In the genomic region with DNA sequence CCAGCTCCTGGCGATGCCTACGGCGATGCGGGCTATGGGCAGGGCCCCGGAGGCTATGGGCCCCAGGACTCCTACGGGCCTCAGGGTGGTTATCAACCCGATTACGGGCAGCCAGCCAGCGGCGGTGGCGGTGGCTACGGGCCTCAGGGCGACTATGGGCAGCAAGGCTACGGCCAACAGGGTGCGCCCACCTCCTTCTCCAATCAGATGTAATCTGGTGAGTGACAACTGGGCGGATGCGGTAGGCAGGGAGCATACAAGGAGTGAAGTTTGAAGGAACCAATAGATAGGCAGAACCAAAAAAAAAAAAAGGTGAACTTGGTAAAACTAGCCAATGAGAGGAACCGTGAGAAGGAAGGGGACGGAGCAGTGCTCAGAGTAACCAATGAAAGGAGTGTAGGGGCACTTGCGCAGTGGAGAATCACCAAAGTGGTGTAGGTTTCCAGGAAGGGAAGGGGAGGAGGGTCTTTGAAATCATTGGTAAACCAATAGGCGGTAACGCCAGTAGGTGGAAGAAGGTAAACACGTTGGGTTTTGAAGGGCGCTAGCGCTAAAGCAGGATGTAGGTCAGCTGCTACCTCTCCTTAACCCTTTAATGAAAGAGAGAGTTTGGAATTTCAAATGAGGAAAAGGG, we compare ENCODE assay signal across 8 mouse cellular contexts. TPM values are rescaled to one million over a fixed set of nuclear protein-coding genes. Genes with fewer than 3 reads are reported as not detected.
DNase-seq lines count a peak whose midpoint lies in the region; ATAC-seq lines count a peak whose summit lies in the region.

No protein-coding gene starts in this region.

- ATAC-seq in hindbrain, embryonic 14.5 days (ENCODE audit: low FRiP score), result peak; percentile 94

- peak overlapping the region; percentile 60 for H3K9ac ChIP-seq in hindbrain, embryonic 14.5 days

- H3K27ac ChIP-seq in hindbrain, embryonic 14.5 days, result peak overlapping the region; percentile 57

- DNase-seq in T-cell, adult 2 months (ENCODE audit: low spot score), result peak; percentile 90
- DNase-seq in cerebellum, postnatal 25 days, result peak; percentile 54 to 72
- peak; percentile 50 to 74 for DNase-seq in frontal cortex, postnatal 14 days (ENCODE audit: low spot score in 2 of 2)
- peak; percentile 72 for DNase-seq in hindbrain, embryonic 14.5 days (ENCODE audit: low spot score)
- DNase-seq in left cerebral cortex, adult 18-20 months (ENCODE audit: low spot score in 2 of 2), result peak; percentile 29 to 51
- peak; percentile 48 to 68 for DNase-seq in right cerebral cortex, adult 2 months (ENCODE audit: low spot score in 2 of 2)
- peak; percentile 63 to 83 for DNase-seq in urinary bladder, postnatal 36 days (ENCODE audit: low spot score in 2 of 2)

- no peaks in the 10 kb centered on the region for H3K4me1 ChIP-seq in hindbrain, embryonic 14.5 days (replicated peaks; ENCODE audit: control insufficient read depth, insufficient read depth, low read length)
- H3K4me1 ChIP-seq in megakaryocyte, embryonic 14.5 days, result peaks cover 15% of the 10 kb centered on the region

- H3K4me2 ChIP-seq in hindbrain, embryonic 14.5 days (replicated peaks), result peak overlapping the region; percentile 52

- peaks cover 25% of the 10 kb centered on the region for H3K36me3 ChIP-seq in hindbrain, embryonic 14.5 days (replicated peaks; ENCODE audit: control insufficient read depth, insufficient read depth)
- no peaks in the 10 kb centered on the region for H3K36me3 ChIP-seq in megakaryocyte, embryonic 14.5 days (replicated peaks; ENCODE audit: low read length)

- no peaks in the 10 kb centered on the region for H3K27me3 ChIP-seq in hindbrain, embryonic 14.5 days (ENCODE audit: control insufficient read depth, insufficient read depth, low read length)
- H3K27me3 ChIP-seq in megakaryocyte, embryonic 14.5 days (replicated peaks), result peaks cover 7% of the 10 kb centered on the region

- H3K4me3 ChIP-seq in hindbrain, embryonic 14.5 days (replicated peaks; ENCODE audit: low read length), result peak overlapping the region; percentile 31
- H3K4me3 ChIP-seq in megakaryocyte, embryonic 14.5 days (replicated peaks), result peak overlapping the region; percentile 91

- WGBS in hindbrain, embryonic 14.5 days, result 17% methylated on average over 25 of the region's 25 CpGs

- H3K9me3 ChIP-seq in hindbrain, embryonic 14.5 days (ENCODE audit: control insufficient read depth, low read length), result no peaks in the 10 kb centered on the region
- H3K9me3 ChIP-seq in megakaryocyte, embryonic 14.5 days, result no peaks in the 10 kb centered on the region

RNA-seq across cellular contexts. Expression of a gene that starts 8.3 kb away (rescaled TPM):
- 1.2 and 1.5 TPM in 2 replicates for polyA plus RNA-seq in hindbrain, embryonic 14.5 days (2014; fragmentation: Nextera tagmentation; extraction: Ambion mirVana)
- 1 to 10 TPM; 1.9 to 2.5 TPM for total RNA-seq in left cerebral cortex, adult 18-20 months (2021)
- polyA plus RNA-seq in megakaryocyte, embryonic 14.5 days (2012; ENCODE audit: insufficient read depth, low replicate concordance), result 3.0 and 5.9 TPM in 2 replicates

RNA-seq across cellular contexts. Expression of a gene that starts 10.5 kb away (rescaled TPM):
- polyA plus RNA-seq in hindbrain, embryonic 14.5 days (2014; fragmentation: Nextera tagmentation; extraction: Ambion mirVana), result 106 and 109 TPM in 2 replicates
- total RNA-seq in left cerebral cortex, adult 18-20 months (2021), result 1,000 to 10,000 TPM; 1,889 to 1,992 TPM
- polyA plus RNA-seq in megakaryocyte, embryonic 14.5 days (2012; ENCODE audit: insufficient read depth, low replicate concordance), result 1.4 TPM in 1 of 2 replicates, not detected in the other

RNA-seq across cellular contexts. Expression of a gene that starts 22.4 kb away (rescaled TPM):
- polyA plus RNA-seq in hindbrain, embryonic 14.5 days (2014; fragmentation: Nextera tagmentation; extraction: Ambion mirVana), result 21.2 and 23.5 TPM in 2 replicates
- 10 to 100 TPM in 1 of 2 experiments, 1 to 10 TPM in 1; 8.8 to 11.1 TPM for total RNA-seq in left cerebral cortex, adult 18-20 months (2021)
- polyA plus RNA-seq in megakaryocyte, embryonic 14.5 days (2012; ENCODE audit: insufficient read depth, low replicate concordance), result 18.5 and 29.3 TPM in 2 replicates

RNA-seq across cellular contexts. Expression of a gene that starts 32.3 kb away (rescaled TPM):
- polyA plus RNA-seq in hindbrain, embryonic 14.5 days (2014; fragmentation: Nextera tagmentation; extraction: Ambion mirVana), result not detected in 2 replicates
- under 1 TPM; 0.19 to 0.44 TPM for total RNA-seq in left cerebral cortex, adult 18-20 months (2021)
- polyA plus RNA-seq in megakaryocyte, embryonic 14.5 days (2012; ENCODE audit: insufficient read depth, low replicate concordance), result not detected in 2 replicates

RNA-seq across cellular contexts. Expression of a gene that starts 41.9 kb away (rescaled TPM):
- polyA plus RNA-seq in hindbrain, embryonic 14.5 days (2014; fragmentation: Nextera tagmentation; extraction: Ambion mirVana), result 0.21 TPM in 1 of 2 replicates, not detected in the other
- under 1 TPM in 1 of 2 experiments, not detected in 1; 0.33 TPM for total RNA-seq in left cerebral cortex, adult 18-20 months (2021)
- 0.03 TPM in 1 of 2 replicates, not detected in the other for polyA plus RNA-seq in megakaryocyte, embryonic 14.5 days (2012; ENCODE audit: insufficient read depth, low replicate concordance)

Comparison
In these comparisons a context has a peak if more than half of its experiments do, and no peak if none do; other contexts are left out.
1. Peak in every context shown above with its lines: DNase-seq, ATAC-seq, H3K4me3 ChIP-seq and H3K27ac ChIP-seq.
2. DNase-seq: peak in every context shown above with its lines; median percentile 90 in T-cell, adult 2 months; 73 in urinary bladder, postnatal 36 days; 72 in hindbrain, embryonic 14.5 days; 63 in cerebellum, postnatal 25 days; 62 in frontal cortex, postnatal 14 days; 58 in right cerebral cortex, adult 2 months; 40 in left cerebral cortex, adult 18-20 months.
3. RNA of a gene that starts 10.5 kb away (polyA plus RNA-seq): 106 to 109 TPM in hindbrain, embryonic 14.5 days; 1.4 TPM in megakaryocyte, embryonic 14.5 days; every median in the first group is over 10 times any median in the second.